Mouse (Mus musculus) bone marrow macrophage, adult 2 months (primary cell): ENCODE results near the gene Elf3.

Source experiments
- CTCF ChIP-seq: IDR thresholded peaks from 2 replicates; pipeline ENCODE4 v1.5.1; 2012; ENCODE audit warnings: low read depth, mild to moderate bottlenecking, low read length, moderate library complexity
- POLR2A ChIP-seq: IDR thresholded peaks from 2 replicates; pipeline ENCODE4 v1.6.1; 2012; ENCODE audit warnings: mild to moderate bottlenecking, low read depth, low read length, borderline replicate concordance

DNA sequence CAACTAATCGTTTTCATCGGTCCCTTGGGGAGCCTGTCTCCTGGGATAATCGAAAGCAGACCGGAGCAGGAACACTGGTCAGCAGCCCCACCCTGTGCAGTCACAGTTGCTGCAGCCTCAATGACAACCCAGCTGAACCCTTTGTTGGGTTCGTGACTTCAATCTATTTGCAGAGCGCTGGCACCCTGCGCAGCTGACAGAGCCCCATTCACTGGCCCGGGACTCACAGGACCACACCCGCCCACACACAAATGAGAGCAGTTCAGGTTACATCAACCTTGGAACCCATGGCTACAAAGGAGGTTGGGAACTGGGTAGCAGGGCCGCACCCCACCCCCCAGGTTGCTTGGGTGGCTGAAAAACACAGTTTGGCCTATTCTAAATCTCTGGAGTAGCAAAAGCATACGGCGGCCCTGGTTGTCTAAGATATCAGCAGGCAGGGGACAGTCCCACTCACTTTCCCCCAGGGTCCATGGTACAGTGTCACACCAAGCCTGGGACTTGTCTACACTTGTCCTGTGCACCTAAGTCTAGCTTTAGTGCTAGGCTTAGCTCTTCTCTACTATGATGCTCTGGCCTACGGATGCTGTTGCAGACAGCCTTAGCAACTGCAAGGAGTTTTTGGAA, 40.6 kb downstream of the Elf3 start:
- TF ChIP-seq CTCF: no peak
- no peak for TF ChIP-seq POLR2A
